In the genomic region with DNA sequence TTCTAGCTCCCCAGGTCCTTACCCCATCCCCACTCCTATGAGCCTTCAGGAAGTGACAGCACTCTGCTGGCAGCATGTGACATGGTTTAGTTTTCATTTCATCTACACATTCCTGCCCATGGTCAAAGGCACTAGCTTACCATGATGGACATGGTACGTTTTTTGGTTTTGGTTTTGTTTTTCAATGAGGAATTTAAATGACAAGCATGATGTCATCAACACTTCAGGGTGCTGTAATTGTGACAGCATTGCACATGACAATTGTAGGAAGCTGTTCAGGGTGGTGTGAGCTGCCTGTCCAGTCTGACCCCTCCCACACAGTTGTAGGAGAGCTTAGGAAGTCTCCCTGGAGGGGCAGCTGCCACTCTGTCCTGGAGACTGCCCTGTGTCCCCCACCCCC, we compare ENCODE assay signal across 11 mouse cellular contexts.
DNase-seq lines count a peak whose midpoint lies in the region; ATAC-seq lines count a peak whose summit lies in the region.
"Had no signal": no experiment of that assay in that cellular context is flagged by ENCODE, and none has a peak within 500 bp of the region (broad histone marks: within the 10 kb centered on the region; RNA-seq: fewer than 3 reads in every experiment).

No protein-coding gene starts in this region.

- no peak for ATAC-seq in heart, embryonic 15.5 days (replicated peaks; ENCODE audit: insufficient number of reproducible peaks, insufficient read depth, low FRiP score, low read depth)
- ATAC-seq in hematopoietic stem cell, adult 5-6 weeks (replicated peaks in 1 of 2; ENCODE audit: insufficient read depth in 1 of 2, low FRiP score in 2 of 2, low TSS enrichment in 1 of 2, low read depth in 1 of 2, poor library complexity in 2 of 2, severe bottlenecking in 2 of 2) = peak; percentile 58 to 69
- ATAC-seq in megakaryocyte-erythroid progenitor cell, adult 5-6 weeks (replicated peaks; ENCODE audit: low FRiP score, low TSS enrichment, poor library complexity, severe bottlenecking) = 0 out of 2 replicates have a peak, but pooled peaks have one; percentile 5
- ATAC-seq: Patski had no signal

- no peak overlapping the region for H3K4me2 ChIP-seq in heart, embryonic 15.5 days
- H3K4me2 ChIP-seq: limb, embryonic 15.5 days had no signal

- WGBS in heart, embryonic 15.5 days = 48% methylated on average over 1 of the region's 1 CpGs

- H3K27ac ChIP-seq in heart, embryonic 15.5 days = 0 out of 2 replicates have a peak overlapping the region, but pooled peaks have one; percentile 7
- H3K27ac ChIP-seq: limb, embryonic 15.5 days had no signal

- H3K9me3 ChIP-seq in heart, embryonic 15.5 days (replicated peaks) = no peaks in the 10 kb centered on the region
- H3K9me3 ChIP-seq: limb, embryonic 15.5 days had no signal

- peaks cover 51% of the 10 kb centered on the region for H3K4me1 ChIP-seq in heart, embryonic 15.5 days (replicated peaks)

- DNase-seq in heart, adult 8-10 months (ENCODE audit: low spot score) = no peak
- DNase-seq in lung, postnatal 10 days = peak; percentile 35
- DNase-seq in lung, postnatal 4 days = no peak
- no peak for DNase-seq in left cerebral cortex, adult 18-20 months (ENCODE audit: low spot score in 2 of 2)
- DNase-seq in gastrocnemius, postnatal 10 days = no peak
- DNase-seq: kidney, adult 2 months had no signal

- no peaks in the 10 kb centered on the region for H3K27me3 ChIP-seq in heart, embryonic 15.5 days
- H3K27me3 ChIP-seq: limb, embryonic 15.5 days; Patski had no signal

- H3K4me3 ChIP-seq in heart, embryonic 15.5 days = no peak overlapping the region
- H3K4me3 ChIP-seq: limb, embryonic 15.5 days had no signal

- H3K36me3 ChIP-seq in heart, embryonic 15.5 days = no peaks in the 10 kb centered on the region
- H3K36me3 ChIP-seq: limb, embryonic 15.5 days had no signal

- H3K9ac ChIP-seq in heart, embryonic 15.5 days = no peak overlapping the region
- H3K9ac ChIP-seq: limb, embryonic 15.5 days had no signal
